Mouse (Mus musculus) subcutaneous adipose tissue, adult 2 months (tissue): ENCODE data around the gene AC131692.1. TPM values are rescaled to one million over a fixed set of nuclear protein-coding genes. Genes with fewer than 3 reads are reported as not detected.

Source experiments
- polyA plus RNA-seq: library from polyadenylated mRNA; depleted of rRNA; stranded (reverse); fragments of >200 nt; gene quantifications from 2 replicates; pipeline ENCODE4 v1.2.3, GENCODE M21; 2012; ENCODE audit warnings: low replicate concordance; rRNA removed

Gene AC131692.1
- not detected in 2 replicates for polyA plus RNA-seq

DNA sequence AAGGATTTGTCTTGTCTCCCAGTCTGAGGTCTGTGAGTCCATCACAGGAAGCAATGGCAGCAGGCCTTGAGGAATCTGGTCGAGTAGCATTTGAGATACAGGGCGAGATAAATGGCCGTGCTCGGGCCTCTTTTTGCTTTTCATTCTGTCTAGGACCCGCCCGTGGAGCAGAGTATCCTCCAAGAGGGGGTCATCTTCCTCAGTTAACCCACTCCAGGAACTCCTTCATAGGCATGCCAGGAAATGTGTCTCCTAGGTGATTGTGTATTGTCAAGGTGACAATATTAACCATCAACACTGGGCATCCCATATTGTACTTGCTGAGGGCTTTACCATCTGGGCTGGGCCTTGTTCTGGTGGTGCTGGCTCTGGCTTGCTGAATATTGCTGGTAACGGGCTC, at the start of gene AC131692.1:
TSS of gene AC131692.1 (plus strand) at position 301 of the 400 bp plus-strand sequence.

DNA sequence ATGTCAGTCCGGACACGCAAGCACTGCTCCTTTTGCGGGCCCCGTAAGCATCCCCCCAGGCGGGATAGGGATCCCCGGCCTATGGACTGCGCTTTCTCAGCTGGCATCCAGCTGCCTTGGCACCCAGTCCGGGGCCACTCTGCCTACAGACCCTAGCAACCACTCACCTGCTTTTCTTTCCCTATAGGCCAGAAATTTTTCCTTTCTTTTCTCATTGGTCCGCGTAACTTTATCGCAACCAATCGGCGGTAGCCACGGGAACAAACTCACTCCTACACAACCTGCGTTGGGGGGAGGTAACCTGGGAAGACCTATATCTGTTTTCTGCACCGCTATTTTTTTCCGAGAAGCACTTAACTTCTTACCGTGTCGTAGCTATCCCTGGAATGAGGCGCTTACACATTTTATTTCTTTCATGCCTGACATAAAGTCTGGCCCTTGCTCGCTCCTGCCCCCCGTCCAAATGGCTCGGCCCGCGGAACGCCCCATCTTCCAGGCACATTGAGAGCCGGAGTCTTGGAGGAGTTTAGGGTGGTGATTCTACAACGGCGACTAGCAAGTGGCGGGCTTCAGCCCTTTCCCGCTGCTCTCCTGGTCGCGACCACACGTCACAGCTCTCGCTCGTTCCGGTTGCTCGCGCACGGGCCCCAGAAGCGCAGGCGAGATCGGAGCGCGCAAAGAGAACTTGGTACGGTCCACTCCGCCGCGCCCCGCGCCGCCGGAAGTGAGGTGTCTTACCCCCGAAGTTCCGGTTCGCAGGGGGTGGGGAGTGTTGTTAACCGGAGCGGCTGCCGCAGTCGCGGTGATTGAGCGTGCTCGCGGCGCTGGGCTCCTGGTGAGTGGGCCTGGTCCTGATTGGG, 47.7 kb upstream of the AC131692.1 start, which contains the start of gene Syvn1:
TSS of gene Syvn1 (plus strand) at position 283 of the 860 bp plus-strand sequence.

DNA sequence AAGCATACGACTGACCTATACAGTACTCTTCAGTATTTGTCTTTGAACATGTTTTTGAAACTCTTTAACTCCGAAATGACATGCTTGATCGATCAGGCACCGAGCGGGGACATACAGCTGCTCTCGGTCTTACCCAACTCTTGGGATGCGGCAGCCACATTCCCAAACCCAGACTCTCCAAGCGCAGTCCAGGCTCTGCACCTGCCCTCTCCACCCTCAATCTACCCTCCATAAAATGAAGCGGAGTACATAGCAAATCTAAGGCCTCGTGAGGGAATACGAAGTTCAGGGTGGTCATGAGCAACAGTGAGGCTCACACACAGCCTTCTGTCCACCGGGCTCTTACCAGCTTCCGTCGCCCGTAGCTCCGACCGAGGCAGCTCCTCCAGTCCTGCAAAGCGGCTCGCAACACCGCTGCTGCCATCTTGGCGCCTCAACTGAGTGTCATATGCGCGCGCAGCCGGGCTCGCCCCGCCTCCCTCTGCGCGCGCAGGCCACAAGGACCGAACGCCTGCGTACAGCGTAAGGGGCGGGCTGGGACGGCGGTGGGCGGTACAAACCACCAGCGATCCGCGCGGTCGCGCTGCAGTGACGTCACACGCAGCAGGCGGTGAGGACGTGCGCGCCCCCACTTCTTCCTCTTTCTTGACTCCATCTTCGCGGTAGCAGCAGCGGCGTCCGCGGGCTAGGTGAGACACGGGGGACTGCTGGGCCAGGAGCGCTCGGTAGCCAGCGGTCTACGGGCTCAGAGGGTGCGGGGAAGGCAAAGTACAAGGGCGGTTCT, 36.7 kb upstream of the AC131692.1 start, which contains the start of the genes Mrpl49 and Fau:
TSS of gene Mrpl49 (minus strand) at position 473 of the 784 bp plus-strand sequence.
TSS of gene Fau (plus strand) at position 532 of the 784 bp plus-strand sequence.

DNA sequence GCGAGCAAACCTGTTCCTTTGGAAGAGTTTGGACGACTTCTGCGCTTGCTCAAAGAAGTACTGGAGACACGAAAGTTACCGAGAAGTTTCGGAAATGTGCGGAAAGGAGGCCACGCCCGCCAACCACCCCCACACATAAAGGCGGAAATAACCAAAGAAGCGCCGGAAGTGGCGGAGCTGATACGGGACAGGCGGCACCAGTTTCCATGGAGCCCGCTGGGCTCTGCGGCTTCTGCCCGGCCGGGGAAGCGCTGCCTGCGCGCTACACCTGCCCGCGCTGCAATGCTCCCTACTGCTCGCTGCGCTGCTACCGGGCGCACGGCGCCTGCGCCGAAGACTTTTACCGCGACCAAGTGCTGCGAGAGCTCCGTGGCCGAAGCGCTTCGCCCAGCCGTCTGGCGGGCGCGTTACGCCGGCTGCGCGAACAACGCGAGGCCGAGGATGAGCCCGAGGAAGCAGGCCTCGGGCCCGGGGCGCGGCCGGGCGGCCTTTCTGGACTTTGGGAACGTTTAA, 33.1 kb upstream of the AC131692.1 start, which contains the start of gene Znhit2:
TSS of gene Znhit2 (plus strand) at position 172 of the 513 bp plus-strand sequence.

DNA sequence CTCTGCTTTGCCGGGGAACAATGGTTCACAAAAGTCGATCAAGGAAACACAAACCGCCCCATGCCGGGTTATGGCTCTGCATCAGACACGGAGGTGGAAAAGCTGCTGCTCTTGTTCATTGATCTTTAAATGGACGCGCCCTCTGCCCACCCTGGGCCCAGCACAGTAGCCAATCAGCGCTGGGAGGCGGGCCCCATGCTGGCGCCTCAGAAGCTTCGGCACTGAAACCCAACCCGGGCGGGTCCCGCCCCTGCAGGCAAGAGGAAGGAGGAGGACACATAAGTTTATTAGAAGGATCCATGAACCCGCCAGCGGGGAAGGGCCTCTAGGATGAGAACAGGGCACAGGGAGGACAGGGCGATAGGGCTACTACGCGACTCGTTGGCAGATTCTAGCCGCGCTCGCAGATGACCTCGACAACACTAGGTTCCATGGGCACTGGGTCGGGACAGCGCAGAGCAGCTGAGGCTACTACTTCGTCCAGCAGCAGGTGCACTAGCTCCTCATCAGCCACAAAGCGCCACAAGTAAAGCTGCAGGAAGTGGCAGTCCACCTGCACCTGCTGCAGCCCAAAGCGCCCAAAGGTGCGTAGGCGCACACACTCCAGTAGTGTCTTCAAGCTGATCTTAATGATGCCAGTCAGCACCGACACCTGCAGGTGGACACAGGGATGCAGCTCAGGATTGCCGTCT, 26.3 kb upstream of the AC131692.1 start, which contains the start of gene Tm7sf2:
TSS of gene Tm7sf2 (minus strand) at position 650 of the 692 bp plus-strand sequence.

DNA sequence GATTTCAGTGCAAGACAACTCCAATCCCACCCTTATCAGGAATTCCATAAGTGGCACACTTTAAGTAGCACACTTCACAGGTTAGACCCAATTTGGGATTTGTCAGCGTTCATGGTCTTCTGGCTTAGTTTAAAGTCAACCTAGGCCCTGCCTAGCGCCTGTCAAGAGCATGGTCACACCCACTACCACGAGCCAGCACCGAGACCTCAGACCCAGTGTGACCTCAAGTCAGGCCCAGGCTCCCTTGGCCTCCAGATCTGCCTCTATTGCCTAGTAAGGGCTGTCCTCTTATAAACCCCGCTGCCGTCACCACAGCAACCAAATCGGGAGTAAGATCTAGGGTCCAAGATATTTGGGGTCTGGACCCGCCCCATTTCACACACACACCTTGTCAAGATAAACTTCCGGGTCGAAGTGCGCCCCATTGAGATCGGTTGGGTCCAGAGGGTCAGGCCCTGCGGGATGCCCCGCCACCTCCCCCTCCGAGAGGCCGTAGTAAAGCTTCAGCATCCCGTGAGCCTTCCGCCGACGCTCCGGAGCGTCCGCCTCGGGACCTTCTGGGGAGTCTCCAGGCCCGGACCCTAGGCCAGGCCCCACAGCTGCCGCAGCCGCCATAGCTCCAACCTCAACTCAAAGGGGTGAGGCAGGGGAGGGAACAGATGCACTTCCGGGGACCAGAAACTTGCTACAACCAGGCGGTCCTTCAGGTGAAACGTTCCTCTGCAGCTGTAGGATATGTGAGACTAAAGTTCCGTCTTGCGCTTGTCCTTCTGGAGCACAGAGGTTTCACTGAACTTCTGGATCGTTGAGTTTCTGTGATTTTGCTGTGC, 17.4 kb upstream of the AC131692.1 start, which contains the start of gene Vps51:
TSS of gene Vps51 (minus strand) at position 668 of the 830 bp plus-strand sequence.

DNA sequence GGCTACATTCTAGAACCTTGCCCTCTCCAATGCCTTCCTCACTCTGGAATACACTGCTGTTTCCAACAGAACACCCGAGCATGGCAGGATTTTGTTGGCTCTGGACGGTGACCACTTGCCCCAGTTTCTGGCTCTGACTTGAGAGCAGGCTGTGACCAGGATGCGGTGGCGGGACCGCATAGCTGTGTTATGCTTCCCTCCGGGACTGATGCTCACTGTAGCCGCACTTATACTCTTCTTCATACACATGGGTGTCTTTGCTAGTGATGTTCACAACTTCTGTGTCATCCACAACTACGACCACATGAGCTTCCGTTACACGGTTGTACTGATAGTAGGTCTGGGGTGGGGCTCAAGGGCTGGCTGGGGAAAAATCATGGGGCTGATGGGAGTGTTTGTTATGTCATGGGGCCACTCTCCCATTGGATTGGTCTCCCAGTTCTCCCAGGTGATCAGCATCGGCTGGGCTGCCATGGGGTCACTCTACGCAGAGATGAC, 14.2 kb upstream of the AC131692.1 start, which contains the start of gene Tmem262:
TSS of gene Tmem262 (plus strand) at position 51 of the 498 bp plus-strand sequence.

DNA sequence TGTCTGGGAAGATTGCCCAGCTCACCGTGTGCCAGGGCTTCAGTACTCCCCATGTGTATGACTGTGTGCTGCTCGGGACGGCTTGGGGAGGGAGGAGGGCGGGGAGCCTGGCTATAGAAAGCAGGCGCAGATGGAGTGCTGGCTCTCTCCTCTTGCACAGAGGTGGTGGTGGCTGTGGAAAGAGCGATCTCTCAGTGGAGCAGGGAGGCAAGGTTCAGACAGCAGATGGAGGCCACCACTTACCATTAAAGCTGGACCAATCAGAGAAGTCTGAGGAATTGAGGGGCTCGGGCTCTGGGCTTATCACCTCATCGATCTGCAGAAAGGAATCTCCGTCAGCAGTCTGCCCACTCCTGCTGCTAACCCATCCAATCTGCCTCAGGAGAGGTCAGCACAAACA, 12.1 kb upstream of the AC131692.1 start, which contains the start of gene Gm28374:
TSS of gene Gm28374 (minus strand) at position 101 of the 400 bp plus-strand sequence.

DNA sequence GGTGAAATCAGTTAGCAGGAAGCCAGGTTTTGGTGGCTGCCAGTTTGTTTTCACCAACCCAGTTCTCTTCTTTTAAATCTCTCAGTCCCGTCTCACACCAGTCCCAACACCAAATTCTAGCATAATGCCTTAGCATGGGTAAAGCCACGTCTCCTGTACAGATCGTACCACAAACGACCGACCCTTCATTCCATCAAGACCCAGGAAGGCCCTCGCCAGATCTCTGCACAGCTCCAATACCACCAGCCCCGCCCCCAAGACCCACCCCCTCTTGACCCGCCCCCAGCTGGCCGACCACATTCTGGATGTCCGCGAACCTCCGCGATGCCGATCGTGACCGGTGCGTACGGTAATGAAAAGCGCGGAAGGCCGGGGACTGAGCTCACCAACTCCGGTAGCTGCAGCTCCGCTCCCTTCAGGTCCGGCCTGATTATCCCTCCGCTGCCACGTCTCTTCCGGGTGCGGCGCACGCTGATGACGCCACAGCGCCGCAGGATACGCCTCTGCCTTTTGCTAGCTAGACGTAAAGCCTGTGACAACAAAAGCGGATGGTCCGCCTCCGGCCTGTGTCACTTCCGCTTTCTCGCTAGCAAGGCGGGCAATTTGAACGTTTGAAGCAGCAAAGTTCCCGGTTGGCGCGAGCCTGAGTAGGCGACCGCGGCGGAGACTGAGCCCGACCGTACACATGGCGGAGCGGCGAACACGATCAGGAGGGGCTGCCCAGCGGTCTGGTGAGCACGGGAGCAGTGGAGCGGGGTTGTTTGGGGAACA, 9.6 kb upstream of the AC131692.1 start, which contains the start of the genes Zfpl1 and Cdca5:
TSS of gene Zfpl1 (minus strand) at position 479 of the 771 bp plus-strand sequence.
TSS of gene Cdca5 (plus strand) at position 506 of the 771 bp plus-strand sequence.

DNA sequence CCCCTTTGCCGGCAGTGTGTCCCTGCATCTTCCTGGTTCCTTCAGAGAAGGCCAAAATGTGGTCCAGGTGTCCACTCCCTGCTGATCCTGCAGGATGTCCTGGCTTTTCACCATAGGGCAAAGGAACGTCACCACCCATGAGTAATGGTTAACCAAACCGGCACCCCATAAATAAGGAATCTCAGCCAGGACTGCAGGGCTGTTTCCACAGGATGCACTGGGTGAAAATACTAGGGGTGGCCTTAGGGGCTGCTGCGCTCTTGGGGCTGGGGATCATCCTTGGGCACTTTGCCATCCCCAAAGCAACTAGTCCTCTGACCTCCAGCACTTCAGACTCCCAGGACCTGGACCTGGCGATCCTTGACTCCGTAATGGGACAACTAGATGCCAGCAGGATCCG, 11.4 kb downstream of the AC131692.1 start, which contains the start of gene Naaladl1:
TSS of gene Naaladl1 (plus strand) at position 197 of the 400 bp plus-strand sequence.

DNA sequence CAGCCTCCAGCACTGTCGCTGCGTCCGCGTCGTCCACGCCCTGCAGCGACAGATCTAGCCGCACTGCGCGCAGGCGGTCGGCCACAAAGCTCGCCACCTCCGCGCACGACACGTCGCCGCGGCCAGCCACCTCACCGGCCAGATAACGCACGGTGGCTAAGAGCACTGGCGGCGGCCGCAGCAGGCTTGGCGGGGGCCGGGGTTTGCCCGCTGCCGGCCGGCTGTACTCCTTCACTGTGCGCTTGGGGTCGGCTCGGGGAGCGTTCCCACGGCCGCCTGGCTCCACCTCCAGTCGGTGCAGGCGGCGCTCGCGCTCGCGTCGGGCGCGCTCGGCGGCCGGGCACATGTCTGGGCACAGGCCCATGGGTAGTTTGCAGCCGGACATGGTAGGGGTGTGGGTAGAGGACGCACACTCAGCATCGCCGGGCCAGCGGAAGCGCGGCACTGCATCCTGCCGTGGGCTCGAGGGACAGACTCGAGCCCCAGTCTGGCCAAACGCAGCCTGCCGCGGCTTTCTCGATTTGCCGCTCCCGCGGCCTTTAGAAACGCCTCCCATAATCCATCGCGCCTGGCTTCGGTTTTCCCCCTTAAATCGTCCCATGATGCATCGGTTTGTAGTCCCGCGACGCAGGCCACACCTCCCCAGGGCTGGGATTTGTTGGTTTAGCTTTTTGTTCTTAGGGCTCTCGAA, 23.9 kb downstream of the AC131692.1 start, which contains the start of gene Sac3d1:
TSS of gene Sac3d1 (minus strand) at position 665 of the 691 bp plus-strand sequence.

DNA sequence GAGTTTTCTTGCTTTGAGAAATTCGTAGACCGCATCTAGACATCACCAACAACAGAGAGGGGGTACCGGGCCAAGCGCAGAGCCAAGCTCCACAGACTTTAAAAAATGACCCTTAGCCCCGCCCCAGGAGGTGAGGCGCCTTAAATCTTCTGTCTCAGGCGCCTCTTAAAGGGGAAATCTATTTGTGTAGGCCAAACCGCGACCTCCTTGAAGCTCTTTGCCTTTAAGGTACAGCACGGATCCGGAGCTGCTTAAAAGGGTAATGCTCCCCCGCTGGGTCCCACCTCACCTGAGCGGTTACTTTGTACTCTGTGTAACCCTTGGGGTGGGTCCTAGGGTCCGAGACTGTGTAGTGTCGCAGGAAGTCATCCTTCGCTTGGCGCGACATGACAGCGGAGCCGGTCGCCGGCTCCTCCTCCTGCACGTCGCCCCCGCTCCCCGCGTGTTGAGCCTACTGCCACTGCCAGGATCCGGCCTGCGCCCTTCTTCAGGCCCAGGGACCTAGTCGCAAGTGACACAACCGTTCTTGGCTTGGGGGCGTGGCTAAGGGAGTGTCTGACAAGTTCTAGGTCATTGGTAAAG, 33.6 kb downstream of the AC131692.1 start, which contains the start of gene Snx15:
TSS of gene Snx15 (minus strand) at position 545 of the 582 bp plus-strand sequence.

DNA sequence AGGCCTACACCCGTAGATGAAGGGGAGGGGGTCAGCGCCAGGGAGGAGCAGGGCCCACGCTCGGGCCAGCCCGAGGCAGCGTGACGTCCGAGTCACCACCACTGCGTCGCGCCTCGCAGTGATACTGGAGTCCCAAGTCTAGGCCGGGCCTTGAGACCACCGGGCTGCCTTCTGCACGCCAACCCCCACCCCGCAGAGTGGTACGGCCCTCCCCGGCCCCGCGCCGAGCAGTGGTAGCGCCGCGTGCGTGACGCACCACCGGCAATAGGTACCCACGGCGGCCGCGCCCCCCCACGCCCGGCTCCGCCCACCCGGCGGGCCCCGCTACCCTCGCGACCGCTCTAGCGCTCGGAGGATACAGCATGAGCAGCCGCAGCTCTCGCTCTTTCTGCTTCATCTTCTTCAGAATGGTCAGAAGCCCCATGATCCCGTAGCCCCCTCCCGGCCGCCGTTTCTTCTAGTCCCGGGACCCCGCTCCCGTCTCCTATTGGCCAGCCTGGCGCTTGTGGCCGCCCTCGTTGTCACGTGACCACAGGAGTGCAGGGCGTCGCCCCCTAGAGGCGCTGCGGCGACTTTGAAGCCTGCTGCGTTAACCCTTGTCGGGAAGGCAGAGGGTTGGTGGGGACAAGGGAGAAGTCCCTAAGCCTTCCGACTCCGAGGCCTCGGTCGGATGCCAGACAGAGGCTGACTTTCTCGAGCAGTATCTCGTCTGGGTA, 46.6 kb downstream of the AC131692.1 start, which contains the start of gene Batf2:
TSS of gene Batf2 (plus strand) at position 306 of the 716 bp plus-strand sequence.

DNA sequence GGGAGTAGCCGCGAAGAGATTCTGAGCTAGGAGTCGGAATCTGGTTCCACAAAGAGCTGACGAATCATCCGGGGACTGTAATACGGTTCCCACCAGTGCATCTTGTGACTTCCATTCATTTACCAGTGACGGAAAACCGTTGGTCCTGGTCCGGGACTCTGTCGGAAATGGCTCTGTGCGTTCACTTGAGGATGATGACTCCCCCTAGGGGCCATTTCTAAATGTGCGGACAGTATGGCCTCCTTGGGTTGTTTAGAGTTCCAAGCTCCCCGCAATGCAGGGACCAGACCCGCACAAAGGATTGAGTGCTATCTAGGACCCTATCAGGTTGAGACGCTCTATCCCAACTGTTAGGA, 47.2 kb downstream of the AC131692.1 start, which contains the start of gene Arl2:
TSS of gene Arl2 (minus strand) at position 155 of the 356 bp plus-strand sequence.

